Mouse (Mus musculus): ENCODE data around the gene Naa30.

The Naa30 gene

GRCm38 (mm10) chr14:49226986-49227385 is 55.0 kb downstream of the Naa30 start:
- DNase-seq, result no peak

- DNase-seq, result no peak
These were observed 59.8 kb downstream of the Naa30 start for GRCm38 (mm10) chr14:49231845-49232244.

GRCm38 (mm10) chr14:49234788-49235515 is 62.9 kb downstream of the Naa30 start:
- peak; percentile 57 for DNase-seq

- DNase-seq, result peak; percentile 60
These were observed 66.2 kb downstream of the Naa30 start for GRCm38 (mm10) chr14:49238206-49238605.
